Mouse (Mus musculus) Patski (cell line): ENCODE data around the gene Zbtb9. TPM values are rescaled to one million over a fixed set of nuclear protein-coding genes. Genes with fewer than 3 reads are reported as not detected.

Source experiments
- ATAC-seq: fragments of 100-300 bp; one replicate; pipeline ENCODE4 v1.8.0; 2021
- CTCF ChIA-PET: fragments of 350-600 bp; sonication (Branson Sonifier 250); formaldehyde crosslinking; loops from one replicate; lab custom pipeline; 2022; ENCODE audit warnings: inconsistent platforms; lab: Charles Lee
- POLR2A ChIA-PET: fragments of 350-600 bp; sonication (Branson Sonifier 250); formaldehyde crosslinking; loops from one replicate; lab custom pipeline; 2022; ENCODE audit warnings: antibody characterized with exemption, inconsistent platforms; lab: Charles Lee
- DNase-seq: peaks from one replicate; pipeline ENCODE4 v3.0.0-alpha.2; 2011; ENCODE audit warnings: low read depth, low spot score
- H3K27me3 ChIP-seq: fragments of 371-371 bp; one replicate; pipeline ENCODE4 v1.5.1; 2021
- CTCF ChIP-seq: fragments of 100-300 bp; IDR thresholded peaks from one replicate; pipeline ENCODE4 v1.5.1; 2021
- in situ Hi-C: fragments of 300-500 bp; cut with MboI; formaldehyde crosslinking; loops from 3 replicates; pipeline ENCODE4 v1.11.1; 2018; ENCODE audit warnings: low pct_unique_long_range_greater_than_20kb, mixed read lengths
- polyA plus RNA-seq: library from polyadenylated mRNA; unstranded; gene quantifications from one replicate; pipeline ENCODE4 v1.2.3, GENCODE M21; 2021

Gene Zbtb9
- polyA plus RNA-seq, 1 experiment from 2014 or later = 7.1 TPM

GRCm38 (mm10) chr17:26953726-26954125, 19.2 kb upstream of the Zbtb9 start:
- ChIA-PET CTCF (no interaction called here), POLR2A (no interaction called here)
- no peaks in the 10 kb centered on the region for H3K27me3 ChIP-seq
- no peak for DNase-seq
- in situ Hi-C loops = no loop called here
- TF ChIP-seq CTCF = no peak
- no peak for ATAC-seq

GRCm38 (mm10) chr17:26956309-26956708, 16.7 kb upstream of the Zbtb9 start:
- no peaks in the 10 kb centered on the region for H3K27me3 ChIP-seq
- CTCF ChIA-PET = interaction anchor here (1.4 kb wide), 2 partner anchors 8 to 15 kb away, joined by 3 to 4 read pairs; partner anchors contain the start of gene Syngap1
- no peak for TF ChIP-seq CTCF
- ATAC-seq = peak; percentile 49
- no peak for DNase-seq
- in situ Hi-C loops = no loop called here
- POLR2A ChIA-PET = interaction anchor here (1.3 to 2.5 kb wide), 2 partner anchors 12 to 19 kb away, joined by 6 to 13 read pairs; no protein-coding TSS in a partner anchor

- in situ Hi-C loops = no loop called here
- DNase-seq = no peak
- no peak for ATAC-seq
- CTCF ChIA-PET = interaction anchor here (1.4 kb wide), 1 partner anchor 16 kb away, joined by 4 read pairs; the partner anchor contains the start of gene Syngap1
- POLR2A ChIA-PET = interaction anchor here (1.3 to 2.5 kb wide), 2 partner anchors 11 to 19 kb away, joined by 6 to 13 read pairs; no protein-coding TSS in a partner anchor
- no peaks in the 10 kb centered on the region for H3K27me3 ChIP-seq
- no peak for TF ChIP-seq CTCF
These were observed 16.1 kb upstream of the Zbtb9 start for GRCm38 (mm10) chr17:26956895-26957294.

GRCm38 (mm10) chr17:26957872-26958271, 15.1 kb upstream of the Zbtb9 start:
- ChIA-PET POLR2A (interaction anchor here (2.5 kb wide), 1 partner anchor 10 kb away, joined by 13 read pairs; no protein-coding TSS in a partner anchor), CTCF (no interaction called here)
- in situ Hi-C loops = no loop called here
- DNase-seq (no peak), ATAC-seq (no peak)
- no peak for TF ChIP-seq CTCF
- H3K27me3 ChIP-seq = no peaks in the 10 kb centered on the region

GRCm38 (mm10) chr17:26958880-26959279, 14.1 kb upstream of the Zbtb9 start:
- DNase-seq (no peak), ATAC-seq (no peak)
- H3K27me3 ChIP-seq = no peaks in the 10 kb centered on the region
- in situ Hi-C loops = no loop called here
- CTCF ChIA-PET = no interaction called here
- POLR2A ChIA-PET = interaction anchor here (0.9 kb wide), 1 partner anchor 13 kb away, joined by 3 read pairs; no protein-coding TSS in a partner anchor
- TF ChIP-seq CTCF = no peak

- ChIA-PET CTCF (no interaction called here), POLR2A (no interaction called here)
- no peak for ATAC-seq
- no peak for TF ChIP-seq CTCF
- DNase-seq = no peak
- in situ Hi-C loops = no loop called here
- H3K27me3 ChIP-seq = no peaks in the 10 kb centered on the region
These were observed 13.2 kb upstream of the Zbtb9 start for GRCm38 (mm10) chr17:26959815-26960214.

GRCm38 (mm10) chr17:26961572-26962240, 11.3 kb upstream of the Zbtb9 start:
- no peak for ATAC-seq
- POLR2A ChIA-PET = no interaction called here

GRCm38 (mm10) chr17:26966993-26967392, 6.0 kb upstream of the Zbtb9 start:
- POLR2A ChIA-PET = interaction anchor here (2.6 kb wide), 1 partner anchor 10 kb away, joined by 13 read pairs; no protein-coding TSS in a partner anchor
- in situ Hi-C loops = no loop called here
- TF ChIP-seq CTCF = no peak
- no peak for ATAC-seq
- no peaks in the 10 kb centered on the region for H3K27me3 ChIP-seq
- no peak for DNase-seq
- CTCF ChIA-PET = interaction anchor here (1.0 kb wide), 1 partner anchor 35 kb away, joined by 3 read pairs; no protein-coding TSS in a partner anchor

More at GRCm38 (mm10) chr17:26961572-26962240, 11.3 kb upstream of the Zbtb9 start:
- CTCF ChIA-PET = no interaction called here
- no peak for DNase-seq
- no peak for TF ChIP-seq CTCF
- in situ Hi-C loops = no loop called here
- H3K27me3 ChIP-seq = no peaks in the 10 kb centered on the region

GRCm38 (mm10) chr17:26967477-26967876, 5.5 kb upstream of the Zbtb9 start:
- POLR2A ChIA-PET = interaction anchor here (2.6 kb wide), 1 partner anchor 11 kb away, joined by 13 read pairs; no protein-coding TSS in a partner anchor
- DNase-seq (no peak), ATAC-seq (no peak)
- in situ Hi-C loops = no loop called here
- CTCF ChIA-PET = no interaction called here
- no peaks in the 10 kb centered on the region for H3K27me3 ChIP-seq
- no peak for TF ChIP-seq CTCF

- DNase-seq = no peak
These were observed 4.8 kb upstream of the Zbtb9 start for GRCm38 (mm10) chr17:26968200-26968611.

GRCm38 (mm10) chr17:26969257-26969656, 3.7 kb upstream of the Zbtb9 start:
- ATAC-seq (no peak), DNase-seq (no peak)
- in situ Hi-C loops = no loop called here
- POLR2A ChIA-PET = interaction anchor here (2.6 kb wide), 1 partner anchor 13 kb away, joined by 13 read pairs; no protein-coding TSS in a partner anchor
- no peak for TF ChIP-seq CTCF
- CTCF ChIA-PET = interaction anchor here (1.0 to 1.2 kb wide), 2 partner anchors 9 to 187 kb away, joined by 3 read pairs; no protein-coding TSS in a partner anchor
- H3K27me3 ChIP-seq = no peaks in the 10 kb centered on the region

More at GRCm38 (mm10) chr17:26968200-26968611, 4.8 kb upstream of the Zbtb9 start:
- ChIA-PET CTCF (interaction anchor here (1.2 kb wide), 1 partner anchor 188 kb away, joined by 3 read pairs; no protein-coding TSS in a partner anchor), POLR2A (interaction anchor here (2.6 kb wide), 1 partner anchor 12 kb away, joined by 13 read pairs; no protein-coding TSS in a partner anchor)
- no peak for ATAC-seq
- no peaks in the 10 kb centered on the region for H3K27me3 ChIP-seq
- in situ Hi-C loops = no loop called here
- TF ChIP-seq CTCF = no peak
